Mouse (Mus musculus) CD8-positive naive resting alpha-beta T cell, adult 2 months (primary cell): ENCODE measurements around the gene Rhebl1.

Experiments used
- DNase-seq, 2 experiments: peaks; one replicate each; pipeline ENCODE4 v3.0.0; 2022; ENCODE audit warnings: low read depth in 2 of 2, low spot score in 2 of 2

Rhebl1 gene

DNA sequence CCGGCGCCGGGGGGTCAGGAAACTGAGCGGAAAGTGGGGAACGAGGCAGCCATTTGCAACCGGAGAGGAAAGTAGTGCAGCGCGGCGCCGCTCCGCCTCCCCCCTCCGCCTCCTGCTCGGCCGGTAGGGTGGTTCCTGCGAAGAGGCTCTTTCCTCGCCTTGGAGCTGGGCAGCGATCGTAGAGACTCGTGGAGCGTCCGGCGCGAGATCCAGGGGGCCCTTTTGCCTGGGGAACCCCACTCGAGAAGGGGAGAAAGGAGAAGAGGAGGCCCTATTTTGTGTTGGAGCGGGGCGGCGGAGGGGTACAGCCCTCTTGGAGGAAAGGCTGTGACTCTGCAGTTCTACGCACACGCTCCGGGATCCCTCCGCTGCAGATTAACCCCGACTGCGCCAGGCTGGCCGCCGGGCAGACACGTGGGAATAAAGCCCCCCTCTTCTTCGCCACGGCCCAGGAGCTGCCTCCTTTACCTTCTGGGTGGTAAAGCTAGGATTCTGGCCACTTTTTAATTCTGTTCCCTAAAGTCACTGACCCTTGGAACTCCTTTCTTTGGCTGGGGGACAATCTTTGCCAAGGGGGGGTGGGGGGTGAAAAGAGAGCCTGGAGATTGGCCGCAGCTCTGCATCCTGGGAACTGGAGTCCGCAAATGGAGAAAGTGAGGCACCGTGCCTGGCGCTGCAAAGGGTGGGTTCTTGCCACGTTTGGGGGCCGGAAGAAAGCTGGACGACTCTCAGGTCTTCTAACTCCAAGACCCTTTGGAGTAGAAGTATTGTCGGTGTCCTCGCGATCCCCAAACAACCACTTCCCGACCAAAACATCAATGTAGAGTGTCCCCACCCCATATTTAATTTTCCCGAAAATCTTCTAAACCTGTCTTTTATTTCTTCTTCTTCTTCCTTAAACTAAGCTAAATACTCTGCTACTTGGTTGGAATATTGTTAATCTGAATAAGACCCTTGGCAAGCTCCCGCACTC, 22.1 kb downstream of the Rhebl1 start:
- DNase-seq: peak; percentile 85 to 92

DNA sequence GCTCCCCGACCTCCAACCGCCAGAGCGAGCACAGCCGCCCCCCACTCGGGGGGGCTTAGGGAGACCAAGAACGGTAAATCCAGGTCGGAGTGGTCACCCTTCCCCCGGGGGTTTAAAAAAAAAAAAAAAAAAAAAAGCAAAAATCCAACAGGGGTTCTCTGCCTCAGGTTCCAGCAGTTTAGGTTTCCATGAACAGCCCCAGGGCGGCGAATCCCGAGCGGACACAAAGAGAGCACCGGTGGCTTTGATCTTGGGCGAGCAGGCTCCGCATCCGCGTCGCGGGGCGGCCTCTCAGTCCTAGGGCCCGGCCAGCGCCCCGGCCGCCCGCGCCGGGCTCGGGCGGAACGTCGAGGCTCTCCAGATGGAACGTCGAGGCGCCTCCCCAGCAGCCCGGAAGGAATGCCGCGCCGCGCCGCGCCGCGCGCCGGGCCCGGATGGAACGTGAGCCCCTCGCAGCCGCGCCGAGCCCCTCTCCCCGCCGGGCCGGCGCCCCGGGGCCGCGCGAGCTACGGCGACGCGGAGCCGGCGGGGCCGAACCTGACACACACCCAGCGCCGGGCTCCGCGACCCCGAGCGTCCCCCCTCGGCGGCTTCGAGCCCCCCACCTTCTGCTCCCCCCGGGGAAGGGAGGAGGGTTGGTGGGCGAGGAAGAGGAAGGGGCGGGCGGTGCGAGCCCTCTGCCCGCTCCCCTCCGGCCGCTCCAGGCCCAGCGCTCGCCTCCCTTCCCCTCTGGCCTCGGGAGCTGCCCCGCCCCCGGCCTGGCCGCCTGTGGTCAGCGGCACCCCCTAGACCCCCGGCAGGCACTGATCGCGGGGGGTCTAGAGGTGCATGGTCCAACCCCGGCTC, 23.0 kb downstream of the Rhebl1 start, which contains the start of gene Kmt2d:
Kmt2d (minus strand) TSS at position 135 of the 846 bp plus-strand sequence.
- no peak for DNase-seq

DNA sequence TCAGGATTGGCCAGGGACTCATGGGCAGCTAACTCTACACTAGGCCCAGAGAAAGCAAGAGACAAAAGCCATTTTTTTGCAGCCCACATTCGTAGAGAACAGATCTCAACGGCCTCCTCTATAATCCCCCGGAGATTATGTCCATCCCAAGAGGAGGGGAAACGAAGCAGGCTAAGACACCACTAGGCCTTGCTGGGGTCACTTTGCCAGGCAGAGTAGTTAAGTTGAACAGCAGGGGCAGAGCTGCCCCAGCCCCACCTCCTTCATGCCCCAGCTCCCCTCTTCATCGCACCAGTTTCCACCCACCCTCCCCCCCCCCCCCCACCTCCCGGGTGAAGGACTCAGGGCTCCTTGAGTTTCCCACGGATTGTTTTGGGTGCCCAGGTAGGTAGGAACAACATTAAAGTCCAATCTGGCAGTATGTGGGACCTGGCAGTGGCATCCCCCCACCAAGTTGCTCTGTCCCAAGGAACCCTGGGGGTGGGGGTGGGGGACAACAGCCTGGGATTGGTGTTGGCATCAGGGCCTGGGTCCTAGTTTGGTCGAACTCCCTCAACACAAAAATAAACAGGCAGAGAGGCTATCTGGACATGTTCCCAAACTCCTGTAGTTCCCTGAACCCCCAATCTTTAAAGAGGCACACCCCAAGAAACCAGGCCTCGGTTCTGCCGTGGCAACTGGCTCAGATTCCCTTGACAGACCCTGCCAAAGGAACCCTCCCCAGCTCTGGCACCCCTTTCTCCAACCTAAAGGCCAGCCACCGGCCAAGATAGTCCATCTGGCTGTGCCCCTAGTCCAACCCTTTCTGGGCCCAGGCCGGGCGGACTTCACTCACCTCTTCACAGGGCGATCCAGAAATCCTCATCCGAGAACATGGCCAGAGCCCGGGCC, 23.9 kb downstream of the Rhebl1 start:
- DNase-seq: no peak

DNA sequence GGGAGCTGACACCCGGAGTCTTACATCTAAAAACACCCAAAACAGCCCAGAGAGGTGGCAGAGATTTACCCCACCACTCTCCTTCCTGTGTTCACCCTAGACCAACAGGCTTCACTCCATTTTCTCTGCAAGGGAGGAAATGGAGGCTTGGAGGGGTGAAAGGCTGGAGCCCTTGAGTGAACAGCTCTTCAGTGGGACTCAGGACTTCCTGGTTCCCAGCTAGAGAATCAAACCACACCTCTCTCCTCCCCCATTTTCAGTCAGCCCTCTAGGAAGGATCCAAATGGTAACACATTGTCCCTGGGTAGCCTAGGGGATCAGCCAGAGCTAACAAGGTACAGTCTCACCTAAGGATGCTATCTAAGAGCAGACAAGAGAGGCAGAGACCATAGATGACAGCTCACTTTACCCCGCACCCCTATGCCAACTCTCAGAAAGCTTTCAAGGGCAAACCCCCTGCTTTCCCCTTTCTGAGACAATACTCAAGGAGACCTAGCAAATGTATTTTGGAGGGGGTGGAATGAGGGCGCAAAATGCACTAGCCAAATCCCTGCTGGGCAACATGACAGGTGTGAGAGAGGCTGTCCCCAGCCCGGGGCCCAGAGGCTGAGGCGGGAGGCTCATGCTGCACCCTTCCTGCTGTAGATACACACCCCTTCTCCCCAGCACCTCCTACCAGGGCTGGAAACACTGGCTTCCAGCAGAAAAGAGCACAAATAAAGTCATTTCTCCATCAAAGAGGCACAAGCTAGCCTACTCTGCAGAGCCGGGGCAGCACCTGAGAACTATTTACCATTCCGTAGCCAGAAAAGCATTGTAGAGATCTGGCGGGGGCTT, 24.8 kb downstream of the Rhebl1 start:
- DNase-seq: peak in 1 of 2 experiments; percentile 32

DNA sequence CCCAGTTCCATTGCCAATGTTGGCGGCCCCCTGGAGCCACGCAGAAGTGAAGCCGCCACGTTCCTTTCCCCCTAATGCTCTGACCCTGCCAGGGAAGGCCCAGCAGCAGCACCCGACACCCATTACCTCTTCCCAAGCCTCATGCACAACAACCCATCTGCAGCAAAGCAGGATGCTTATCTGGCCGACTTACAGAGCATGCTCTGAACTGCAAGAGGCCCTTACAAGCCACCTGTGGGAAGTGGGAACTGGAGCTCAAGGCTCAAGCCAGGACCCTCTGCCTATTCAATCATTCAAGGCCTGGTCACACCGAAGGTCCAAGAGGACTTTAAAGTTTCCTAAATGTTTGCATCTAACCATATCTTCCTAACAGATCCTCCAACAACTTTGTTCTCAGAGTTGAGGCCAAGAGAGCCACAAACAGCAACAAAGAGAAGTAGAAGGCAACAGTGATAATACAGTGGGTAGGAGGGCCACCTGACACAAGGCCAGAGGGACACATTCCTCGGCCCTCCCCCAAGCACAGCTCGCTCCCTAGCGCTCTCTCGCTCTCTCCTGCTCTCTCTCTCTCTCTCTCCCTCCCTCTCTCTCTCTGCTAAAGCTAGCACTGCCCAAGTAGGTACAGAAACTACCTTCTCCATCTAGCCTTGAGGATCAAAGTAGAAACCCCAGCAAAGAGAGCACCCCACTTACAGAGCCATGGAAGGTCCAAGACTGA, 25.8 kb downstream of the Rhebl1 start:
- DNase-seq: no peak

DNA sequence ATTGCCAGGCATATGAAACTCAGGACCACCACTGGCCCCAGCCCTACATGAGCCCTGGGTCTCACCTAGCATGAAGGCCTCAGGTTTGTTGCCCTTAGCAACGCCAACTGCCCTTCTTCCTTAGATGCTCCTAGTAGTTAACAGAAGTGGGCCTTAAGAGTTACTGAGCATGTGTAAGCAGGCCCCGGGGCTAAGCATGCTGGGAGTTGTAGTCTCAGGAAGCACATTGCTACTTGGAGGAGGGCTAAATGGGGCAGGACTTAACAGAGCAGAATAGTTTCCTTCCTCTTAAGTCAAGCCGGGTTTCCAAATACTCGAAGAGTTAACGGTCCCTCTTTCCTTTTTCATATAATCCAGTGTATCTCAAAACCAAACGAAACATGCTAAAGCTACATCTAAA, 27.0 kb downstream of the Rhebl1 start:
- peak; percentile 38 to 54 for DNase-seq

DNA sequence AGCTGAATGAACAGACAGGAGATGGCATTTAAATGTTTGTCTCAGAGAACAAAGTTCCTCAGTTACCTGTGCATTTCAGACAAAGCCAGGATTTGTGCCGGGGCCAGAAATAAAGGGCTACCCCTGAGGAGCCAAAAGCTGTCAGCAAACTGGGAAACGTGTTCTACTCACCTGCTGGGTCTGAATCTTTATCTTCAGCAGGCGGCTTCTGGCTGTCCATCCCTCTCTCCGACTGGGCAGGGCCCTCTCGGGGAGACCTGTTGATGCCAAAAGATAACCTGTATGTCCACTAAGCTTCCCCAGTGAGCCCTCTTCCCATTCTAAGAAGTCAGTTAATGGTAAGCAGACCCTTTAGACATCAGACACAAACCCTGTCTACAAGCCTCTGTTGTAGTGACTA, 27.8 kb downstream of the Rhebl1 start:
- no peak for DNase-seq

DNA sequence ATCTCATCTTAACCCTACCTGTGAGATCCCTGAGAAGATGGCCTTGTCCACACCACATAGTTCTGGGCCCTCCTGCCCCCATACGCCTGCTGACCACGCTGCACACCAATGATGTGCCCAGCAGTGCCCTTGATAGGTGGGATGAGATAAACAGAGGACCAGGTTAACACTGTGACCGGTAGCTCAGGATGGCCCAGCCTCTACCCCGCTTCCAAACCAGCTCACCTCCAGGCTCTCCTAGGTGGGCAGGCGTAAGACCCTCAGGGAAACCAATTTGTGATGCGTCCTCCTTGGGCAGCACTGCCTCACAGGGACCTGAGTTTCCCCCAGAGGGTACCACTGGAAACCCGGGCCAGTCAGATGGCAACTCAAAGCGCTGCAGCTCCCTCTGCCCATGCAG, 28.6 kb downstream of the Rhebl1 start:
- no peak for DNase-seq

DNA sequence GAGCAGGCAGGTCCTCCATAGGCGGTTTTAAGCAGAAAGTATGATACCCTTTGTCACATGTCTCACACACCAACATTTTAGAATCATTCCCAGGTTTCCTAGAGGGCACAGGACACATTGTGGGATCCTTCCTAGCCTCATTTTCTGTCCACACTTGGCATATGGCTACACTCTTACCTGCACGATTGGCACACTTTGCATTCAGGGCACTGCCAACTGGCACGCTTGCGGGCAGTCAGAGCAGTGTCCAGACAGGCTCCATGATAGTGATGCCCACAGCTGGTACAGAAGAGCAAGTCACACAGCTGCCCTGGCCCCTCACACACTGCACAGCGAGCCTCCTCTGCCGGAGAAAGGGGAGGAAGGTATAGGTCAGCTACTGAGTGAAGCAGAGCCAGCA, 29.4 kb downstream of the Rhebl1 start:
- DNase-seq: no peak

DNA sequence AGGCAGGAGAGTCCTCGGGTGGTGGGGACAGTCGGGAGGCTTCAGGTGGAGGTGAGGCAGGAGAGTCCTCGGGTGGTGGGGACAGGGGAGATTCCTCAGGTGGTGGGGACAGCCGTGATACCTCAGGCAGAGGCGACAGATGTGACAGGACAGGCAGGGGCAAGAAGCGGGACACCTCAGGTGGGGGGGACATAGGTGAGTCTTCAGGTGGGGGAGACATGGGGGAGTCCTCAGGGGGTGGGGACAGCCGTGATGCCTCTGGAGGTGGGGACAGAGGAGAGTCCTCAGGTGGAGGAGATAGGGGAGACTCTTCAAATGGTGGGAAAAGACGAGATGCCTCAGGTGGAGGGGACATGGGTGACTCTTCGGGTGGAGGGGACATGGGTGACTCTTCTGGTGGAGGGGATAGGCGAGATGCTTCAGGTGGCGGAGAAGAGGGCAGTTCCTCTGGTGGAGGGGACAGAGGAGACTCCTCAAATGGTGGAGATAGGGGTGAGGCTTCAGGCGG, 30.8 kb downstream of the Rhebl1 start:
- DNase-seq: no peak

DNA sequence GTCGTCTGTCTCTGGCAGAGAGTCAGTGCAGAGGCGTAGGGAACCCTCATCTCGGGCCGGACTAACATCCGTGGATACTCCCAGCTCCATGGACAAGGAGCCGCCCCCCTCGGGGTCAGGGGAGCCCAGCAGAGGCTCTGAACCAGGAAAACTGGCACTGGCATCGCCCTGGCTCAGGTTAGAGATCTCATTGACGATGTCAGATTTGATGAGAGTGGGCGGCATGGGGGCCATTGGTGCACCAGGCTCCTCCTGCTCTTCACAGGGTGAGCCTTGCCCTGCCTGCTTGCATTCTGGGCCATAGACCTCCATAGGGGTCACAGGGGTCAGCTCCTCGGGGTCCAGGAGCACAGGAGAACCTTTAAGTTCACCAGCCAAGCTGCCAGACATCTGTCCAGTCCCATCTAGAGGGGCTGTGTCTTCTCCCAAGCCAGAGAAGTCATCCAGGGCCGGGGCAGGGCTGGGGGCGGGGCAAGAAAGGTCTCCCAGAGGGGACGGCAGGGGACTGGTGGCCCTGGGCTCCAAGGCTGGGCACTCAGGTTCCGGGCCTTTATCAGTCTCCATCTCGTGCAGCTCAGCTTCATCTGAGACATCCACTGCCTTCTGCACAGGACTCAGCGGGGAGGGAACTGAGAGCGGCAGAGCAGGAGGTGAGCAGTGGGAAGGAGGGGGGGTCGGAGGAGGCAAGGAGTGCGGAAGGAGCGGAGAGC, 32.5 kb downstream of the Rhebl1 start:
- DNase-seq: no peak

DNA sequence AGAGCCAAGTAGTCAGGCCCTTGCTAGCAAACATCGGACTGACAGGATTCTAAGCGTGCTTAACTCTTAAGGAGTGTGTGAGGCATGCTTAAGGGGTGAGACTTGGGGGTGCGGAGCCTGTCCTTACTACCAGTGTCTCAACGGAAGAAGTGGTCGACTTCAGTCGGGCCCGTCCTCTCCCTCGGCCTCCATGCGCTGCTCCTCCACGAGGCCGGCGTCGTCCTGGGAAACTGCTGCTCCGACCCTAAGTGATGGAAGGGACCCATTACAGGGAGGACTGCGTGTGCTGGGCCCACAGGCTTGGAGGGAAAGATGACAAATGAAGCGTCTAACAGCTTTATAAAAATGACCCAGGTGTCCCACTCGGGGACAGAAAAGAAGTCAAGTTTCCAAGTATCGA, 33.4 kb downstream of the Rhebl1 start:
- DNase-seq: no peak

DNA sequence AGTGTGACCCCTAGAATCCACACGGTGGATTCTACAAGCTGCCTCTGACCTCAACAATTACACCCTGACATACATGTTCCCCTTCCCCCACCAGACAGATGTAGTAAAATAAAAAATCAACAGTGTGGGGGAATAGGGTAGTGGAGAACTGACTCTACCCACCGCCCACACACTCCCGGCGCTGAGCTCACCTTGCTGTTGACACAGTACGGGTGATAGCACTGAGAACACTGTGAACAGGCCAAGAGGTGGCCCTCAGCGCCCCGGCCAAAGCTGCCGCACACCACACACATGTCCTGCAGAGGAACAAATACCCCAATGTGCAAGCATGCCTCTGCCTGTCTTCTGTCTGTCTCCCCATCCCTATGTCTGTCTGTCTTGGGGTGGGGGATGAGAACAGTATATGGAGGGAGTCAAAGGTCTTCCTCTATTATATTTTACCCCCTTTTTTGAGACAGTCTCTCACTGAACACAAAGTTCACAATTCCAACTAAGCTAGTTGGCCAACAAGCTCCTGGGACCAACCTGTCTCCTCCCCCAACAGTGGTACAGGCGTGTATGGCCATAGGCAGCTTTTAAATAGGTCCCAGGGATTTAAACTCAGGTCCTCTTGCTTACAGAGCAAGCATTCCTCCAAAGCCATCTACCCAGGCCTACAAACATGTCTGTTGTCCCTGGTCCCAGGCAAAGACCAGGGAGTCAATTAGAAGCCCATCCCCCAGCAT, 34.9 kb downstream of the Rhebl1 start:
- no peak for DNase-seq

DNA sequence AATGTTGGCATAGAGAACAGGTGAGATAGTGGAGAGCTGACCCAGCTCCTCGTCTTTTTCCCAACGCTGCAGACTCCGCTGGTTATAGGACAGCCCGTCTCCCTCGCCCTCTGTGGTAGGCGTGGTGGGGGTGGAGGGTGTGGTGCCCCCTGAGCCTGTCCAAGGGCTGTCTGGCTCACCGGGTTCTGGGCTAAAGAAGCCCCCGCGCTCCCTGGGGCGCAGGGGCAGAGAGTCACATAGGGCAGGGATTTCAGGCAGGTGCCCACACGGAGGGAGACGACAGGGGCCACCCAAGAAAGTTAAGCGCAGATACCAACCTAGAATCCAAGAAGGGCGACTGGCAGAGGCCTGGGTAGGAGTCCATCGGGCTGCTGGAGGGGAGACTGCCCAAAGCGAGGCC, 40.1 kb downstream of the Rhebl1 start:
- no peak for DNase-seq

DNA sequence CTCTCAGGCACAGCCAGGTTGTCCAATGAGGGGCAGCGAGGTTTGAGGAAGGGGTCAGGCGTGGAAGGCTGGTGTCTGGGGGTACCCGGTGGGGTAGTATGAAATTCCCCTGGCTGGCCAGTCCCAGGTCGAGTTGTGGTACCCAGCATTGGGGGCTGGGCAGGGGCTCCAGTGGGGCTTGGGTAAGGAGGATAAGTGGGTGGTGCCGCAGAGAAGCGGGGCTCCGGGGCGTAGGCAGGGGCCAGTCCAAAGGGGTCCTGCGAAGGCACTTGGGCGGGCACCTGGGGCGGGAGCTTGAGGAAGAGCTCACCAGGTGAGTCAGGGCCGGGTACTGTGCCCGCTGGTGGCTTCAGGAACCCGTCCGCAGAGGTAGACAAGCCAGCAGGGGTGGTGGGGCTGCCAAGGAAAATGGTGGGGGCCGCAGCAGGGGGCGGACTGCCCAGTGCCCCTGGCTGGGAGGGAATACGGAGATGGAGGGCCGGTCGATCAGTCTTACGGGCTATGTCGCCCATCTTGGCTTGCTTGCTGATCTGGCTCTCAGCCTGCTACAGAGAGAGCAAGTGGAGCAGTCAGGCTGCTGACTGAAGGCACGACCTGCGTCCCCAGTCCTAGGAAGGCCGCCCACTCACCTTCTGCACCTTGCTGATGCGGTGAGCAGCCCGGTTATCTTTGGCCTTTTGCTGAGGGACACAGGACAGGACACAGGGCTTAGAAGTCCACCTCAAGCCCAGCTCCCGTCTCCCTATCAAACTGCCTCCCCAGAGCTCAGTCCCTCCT, 41.0 kb downstream of the Rhebl1 start:
- DNase-seq: no peak

DNA sequence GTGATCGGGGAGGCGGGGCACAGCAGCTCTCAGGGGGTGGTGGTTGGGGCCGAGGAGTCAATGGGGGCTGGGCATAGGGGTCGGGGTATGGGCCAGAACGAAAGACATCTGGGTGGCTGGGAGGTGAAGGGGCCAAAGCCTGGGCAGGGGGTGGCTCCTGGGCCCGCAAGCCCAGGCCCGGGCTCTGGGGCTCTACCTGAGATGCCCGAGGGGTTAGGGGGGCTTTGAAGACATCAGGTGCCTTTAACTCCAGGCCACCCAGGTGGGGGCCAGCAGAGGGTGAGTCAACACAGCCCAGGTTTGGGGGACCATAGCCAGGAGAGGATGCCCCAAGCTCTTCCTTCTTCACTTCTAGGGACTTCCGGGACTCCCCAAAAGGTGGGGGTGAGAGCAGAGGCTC, 41.6 kb downstream of the Rhebl1 start:
- DNase-seq: no peak

DNA sequence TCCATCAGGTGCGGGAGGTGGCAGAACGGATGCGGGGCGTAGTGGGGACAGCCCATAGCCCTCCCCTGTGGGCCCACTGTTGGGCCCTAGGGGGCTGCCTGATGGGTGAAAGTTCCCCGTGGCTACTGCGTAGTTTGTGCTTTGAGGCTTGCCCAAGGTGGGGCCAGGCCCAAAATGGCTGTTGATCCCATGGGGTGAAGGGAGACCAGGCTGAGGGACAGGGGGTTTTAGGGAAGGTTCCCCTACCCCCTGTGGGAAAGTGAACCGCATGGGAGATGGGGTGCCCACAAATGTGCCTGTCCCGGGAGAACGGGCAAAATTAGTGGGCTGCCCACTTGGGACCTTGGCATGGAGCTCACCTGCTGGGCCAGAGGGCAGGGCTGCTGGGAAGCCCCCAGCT, 42.3 kb downstream of the Rhebl1 start:
- no peak for DNase-seq
